Comparison of ENCODE assay signal across 20 mouse cellular contexts in genomic region chr9:93509646-93510045, GRCm38 (mm10).
A peak's percentile ranks its signal among the peaks of the same experiment; 100 is the strongest.
DNase-seq lines count a peak whose midpoint lies in the region; ATAC-seq lines count a peak whose summit lies in the region.
"Had no signal": no experiment of that assay in that cellular context is flagged by ENCODE, and none has a peak within 500 bp of the region (broad histone marks: within the 10 kb centered on the region; RNA-seq: fewer than 3 reads in every experiment).

No protein-coding gene starts in this region.

- no peak for DNase-seq in frontal cortex, postnatal 25 days (ENCODE audit: low spot score in 2 of 2)
- DNase-seq in left cerebral cortex, postnatal 14 days (ENCODE audit: low spot score in 2 of 2), result peak; percentile 3 to 19
- no peak for DNase-seq in left cerebral cortex, postnatal 4 days
- DNase-seq in right cerebral cortex, adult 2 months (ENCODE audit: low spot score in 2 of 2), result peak; percentile 3 to 10
- no peak for DNase-seq in right cerebral cortex, postnatal 10 days (ENCODE audit: low spot score in 2 of 2)
- DNase-seq in ovary, postnatal 14 days (ENCODE audit: low spot score), result no peak
- DNase-seq: adrenal gland, adult 8-10 months; adrenal gland, postnatal 25 days; cerebellum, adult 18-20 months; cerebellum, adult 9-10 months; cerebellum, postnatal 25 days; forebrain, postnatal 0 days; gastrocnemius, postnatal 10 days; gastrocnemius, postnatal 36 days; heart, adult 2 months; heart, postnatal 14 days; heart, postnatal 4 days had no signal

- peak; percentile 96 for ATAC-seq in frontal cortex, adult (ENCODE audit: low TSS enrichment)
- ATAC-seq: activated CD4-positive, CD25-positive, alpha-beta regulatory T cell, adult 4 months; forebrain, embryonic 14.5 days; forebrain, postnatal 0 days had no signal

- intact Hi-C loops in left cerebral cortex, postnatal 14 days (cut with DNase I), result no loop called here
- intact Hi-C loops in left cerebral cortex, postnatal 4 days (cut with DNase I), result no loop called here

Comparison
In these comparisons a context has a peak if more than half of its experiments do, and no peak if none do; other contexts are left out.
1. DNase-seq: peak in left cerebral cortex, postnatal 14 days (2 of 2) and right cerebral cortex, adult 2 months (2 of 2); none in frontal cortex, postnatal 25 days (0 of 2), left cerebral cortex, postnatal 4 days (single experiment), right cerebral cortex, postnatal 10 days (0 of 2) and ovary, postnatal 14 days (single experiment).